Mouse (Mus musculus) kidney, embryonic 14.5 days (tissue): ENCODE measurements at regions not wholly inside any gene's neighbourhood (a gene's known extent, or its start where the extent isn't known, plus 50 kb on each side); places are given as distances from the start of the nearest gene placed in this dataset.

ENCODE experiments used
- ATAC-seq: fragments of 200-750 bp; cut with Nextera tagmentation; 2 replicates; pipeline ENCODE4 v1.8.0; 2017; ENCODE audit warnings: moderate number of reproducible peaks, mild to moderate bottlenecking, moderate TSS enrichment, moderate library complexity; ENCODE audit not compliant: low FRiP score, low TSS enrichment
- H3K27ac ChIP-seq: fragments of 300-500 bp; sonication (generic); 2 replicates; pipeline ENCODE4 v1.5.1; 2014; ENCODE audit warnings: low read depth, mild to moderate bottlenecking, low read length, moderate library complexity, mixed read lengths
- H3K27me3 ChIP-seq: fragments of 300-500 bp; sonication (generic); 2 replicates; pipeline ENCODE4 v1.6.1; 2014; ENCODE audit warnings: mild to moderate bottlenecking, low read length; ENCODE audit not compliant: control insufficient read depth, insufficient read depth
- H3K36me3 ChIP-seq: fragments of 300-500 bp; sonication (generic); 2 replicates; pipeline ENCODE4 v1.6.1; 2014; ENCODE audit warnings: low read length, mixed read lengths; ENCODE audit not compliant: control insufficient read depth, insufficient read depth
- H3K4me1 ChIP-seq: fragments of 300-500 bp; sonication (generic); 2 replicates; pipeline ENCODE4 v1.6.1; 2014; ENCODE audit warnings: low read length, mixed read lengths; ENCODE audit not compliant: control insufficient read depth, insufficient read depth
- H3K4me2 ChIP-seq: fragments of 300-500 bp; sonication (generic); replicated peaks from 2 replicates; pipeline ENCODE4 v1.6.1; 2014; ENCODE audit warnings: low read depth, mild to moderate bottlenecking, low read length
- H3K4me3 ChIP-seq: fragments of 300-500 bp; sonication (generic); 2 replicates; pipeline ENCODE4 v1.5.1; 2014; ENCODE audit warnings: mild to moderate bottlenecking, low read length
- H3K9ac ChIP-seq: fragments of 300-500 bp; sonication (generic); 2 replicates; pipeline ENCODE4 v1.6.1; 2014; ENCODE audit warnings: low read depth, mild to moderate bottlenecking, low read length, moderate library complexity
- H3K9me3 ChIP-seq: fragments of 300-500 bp; sonication (generic); 2 replicates; pipeline ENCODE4 v1.6.1; 2016; ENCODE audit warnings: low read length; ENCODE audit not compliant: control insufficient read depth
- WGBS: fragments of 180-500 bp; shearing (Covaris S2); extraction: QIAGEN DNeasy Blood & Tissue Kit; methylation state at CpG from one replicate; pipeline ENCODE4 v1.1.7; 2014; 5-methylcytosine and 5-hydroxymethylcytosine counted together

- Histone ChIP-seq H3K36me3 (no peaks in the 10 kb centered on the region), H3K9me3 (no peaks in the 10 kb centered on the region), H3K4me3 (no peak overlapping the region), H3K27me3 (no peaks in the 10 kb centered on the region), H3K4me1 (no peaks in the 10 kb centered on the region), H3K9ac (no peak overlapping the region), H3K27ac (no peak overlapping the region), H3K4me2 (no peak overlapping the region)
- 80% methylated on average over 1 of the region's 1 CpGs for WGBS
- ATAC-seq: no peak
Observed at GRCm38 (mm10) chr15:7691251-7691650, 119.4 kb upstream of the Gdnf start.

- 55% methylated on average over 3 of the region's 3 CpGs for WGBS
- no peak overlapping the region for H3K4me2 ChIP-seq
- ATAC-seq: no peak
Observed at GRCm38 (mm10) chr15:7692096-7692495, 118.5 kb upstream of the Gdnf start.

GRCm38 (mm10) chr15:7694037-7694436 is 116.6 kb upstream of the Gdnf start:
- H3K4me1 ChIP-seq: no peaks in the 10 kb centered on the region
- 85% methylated on average over 5 of the region's 5 CpGs for WGBS
- H3K27me3 ChIP-seq: no peaks in the 10 kb centered on the region
- no peak overlapping the region for H3K27ac ChIP-seq
- no peaks in the 10 kb centered on the region for H3K9me3 ChIP-seq
- H3K36me3 ChIP-seq: no peaks in the 10 kb centered on the region
- no peak for ATAC-seq
- H3K9ac ChIP-seq: no peak overlapping the region
- H3K4me3 ChIP-seq: no peak overlapping the region
- no peak overlapping the region for H3K4me2 ChIP-seq

More at GRCm38 (mm10) chr15:7692096-7692495, 118.5 kb upstream of the Gdnf start:
- Histone ChIP-seq H3K9me3 (no peaks in the 10 kb centered on the region), H3K9ac (no peak overlapping the region), H3K27me3 (no peaks in the 10 kb centered on the region), H3K4me3 (no peak overlapping the region), H3K27ac (no peak overlapping the region), H3K4me1 (no peaks in the 10 kb centered on the region), H3K36me3 (no peaks in the 10 kb centered on the region)

GRCm38 (mm10) chr15:7697724-7698123 is 112.9 kb upstream of the Gdnf start:
- no peaks in the 10 kb centered on the region for H3K4me1 ChIP-seq
- no peaks in the 10 kb centered on the region for H3K36me3 ChIP-seq
- WGBS: 23% methylated on average over 3 of the region's 3 CpGs
- H3K4me2 ChIP-seq: no peak overlapping the region
- H3K9ac ChIP-seq: no peak overlapping the region
- H3K27me3 ChIP-seq: no peaks in the 10 kb centered on the region
- H3K4me3 ChIP-seq: no peak overlapping the region
- no peak overlapping the region; the same call in 1 of the 2 replicates for H3K27ac ChIP-seq
- ATAC-seq: peak; percentile 83
- no peaks in the 10 kb centered on the region for H3K9me3 ChIP-seq

GRCm38 (mm10) chr15:7708836-7709235 is 101.8 kb upstream of the Gdnf start:
- no peaks in the 10 kb centered on the region for H3K4me1 ChIP-seq
- H3K36me3 ChIP-seq: no peaks in the 10 kb centered on the region
- no peaks in the 10 kb centered on the region for H3K9me3 ChIP-seq
- H3K27me3 ChIP-seq: no peaks in the 10 kb centered on the region
- no peak for ATAC-seq
- no peak overlapping the region for H3K27ac ChIP-seq
- 82% methylated on average over 5 of the region's 5 CpGs for WGBS
- H3K4me3 ChIP-seq: no peak overlapping the region
- H3K9ac ChIP-seq: no peak overlapping the region
- H3K4me2 ChIP-seq: no peak overlapping the region

- Histone ChIP-seq H3K36me3 (no peaks in the 10 kb centered on the region), H3K27me3 (no peaks in the 10 kb centered on the region), H3K9ac (no peak overlapping the region), H3K4me3 (no peak overlapping the region), H3K9me3 (no peaks in the 10 kb centered on the region), H3K4me1 (no peaks in the 10 kb centered on the region), H3K27ac (no peak overlapping the region), H3K4me2 (no peak overlapping the region)
- 81% methylated on average over 1 of the region's 1 CpGs for WGBS
- ATAC-seq: no peak
Observed at GRCm38 (mm10) chr15:7714641-7715040, 96.0 kb upstream of the Gdnf start.

GRCm38 (mm10) chr15:7716188-7716587 is 94.5 kb upstream of the Gdnf start:
- Histone ChIP-seq H3K27me3 (no peaks in the 10 kb centered on the region), H3K27ac (no peak overlapping the region), H3K4me1 (no peaks in the 10 kb centered on the region), H3K4me2 (no peak overlapping the region), H3K4me3 (no peak overlapping the region), H3K9me3 (no peaks in the 10 kb centered on the region), H3K36me3 (no peaks in the 10 kb centered on the region), H3K9ac (no peak overlapping the region)
- 86% methylated on average over 1 of the region's 1 CpGs for WGBS
- ATAC-seq: no peak

GRCm38 (mm10) chr15:7723202-7723721 is 87.4 kb upstream of the Gdnf start:
- ATAC-seq: no peak
- no peak overlapping the region for H3K4me3 ChIP-seq
- H3K36me3 ChIP-seq: no peaks in the 10 kb centered on the region
- WGBS: 36% methylated on average over 5 of the region's 5 CpGs
- no peak overlapping the region for H3K9ac ChIP-seq
- no peak overlapping the region for H3K4me2 ChIP-seq
- no peak overlapping the region for H3K27ac ChIP-seq
- no peaks in the 10 kb centered on the region for H3K4me1 ChIP-seq
- H3K27me3 ChIP-seq: no peaks in the 10 kb centered on the region
- no peaks in the 10 kb centered on the region for H3K9me3 ChIP-seq

GRCm38 (mm10) chr15:7723770-7724169 is 86.9 kb upstream of the Gdnf start:
- ATAC-seq: no peak
- WGBS: 94% methylated on average over 2 of the region's 2 CpGs

More at GRCm38 (mm10) chr15:7723770-7724169, 86.9 kb upstream of the Gdnf start:
- Histone ChIP-seq H3K36me3 (no peaks in the 10 kb centered on the region), H3K4me2 (no peak overlapping the region), H3K9me3 (no peaks in the 10 kb centered on the region), H3K27ac (no peak overlapping the region), H3K9ac (no peak overlapping the region), H3K4me3 (no peak overlapping the region), H3K4me1 (no peaks in the 10 kb centered on the region), H3K27me3 (no peaks in the 10 kb centered on the region)
